Mouse (Mus musculus) midbrain, embryonic 15.5 days (tissue): ENCODE measurements at regions not wholly inside any gene's neighbourhood (a gene's known extent, or its start where the extent isn't known, plus 50 kb on each side); places are given as distances from the start of the nearest gene placed in this dataset.

ENCODE experiments used
- ATAC-seq: fragments of 200-750 bp; cut with Nextera tagmentation; replicated peaks from 2 replicates; pipeline ENCODE4 v1.8.0; 2017; ENCODE audit warnings: moderate TSS enrichment
- H3K27ac ChIP-seq: fragments of 300-500 bp; sonication (generic); 2 replicates; pipeline ENCODE4 v1.5.1; 2015; ENCODE audit warnings: mild to moderate bottlenecking, inconsistent platforms
- H3K27me3 ChIP-seq: fragments of 300-500 bp; sonication (generic); replicated peaks from 2 replicates; pipeline ENCODE4 v1.6.1; 2015; ENCODE audit warnings: inconsistent platforms
- H3K36me3 ChIP-seq: fragments of 300-500 bp; sonication (generic); replicated peaks from 2 replicates; pipeline ENCODE4 v1.6.1; 2015; ENCODE audit warnings: inconsistent platforms
- H3K4me1 ChIP-seq: fragments of 300-500 bp; sonication (generic); 2 replicates; pipeline ENCODE4 v1.6.1; 2015; ENCODE audit warnings: inconsistent platforms
- H3K4me2 ChIP-seq: fragments of 300-500 bp; sonication (generic); 2 replicates; pipeline ENCODE4 v1.6.1; 2015; ENCODE audit warnings: inconsistent platforms, mild to moderate bottlenecking, moderate library complexity
- H3K4me3 ChIP-seq: fragments of 300-500 bp; sonication (generic); 2 replicates; pipeline ENCODE4 v1.5.1; 2015; ENCODE audit warnings: mild to moderate bottlenecking, inconsistent platforms
- H3K9ac ChIP-seq: fragments of 300-500 bp; sonication (generic); 2 replicates; pipeline ENCODE4 v1.6.1; 2015; ENCODE audit warnings: mild to moderate bottlenecking, inconsistent platforms
- H3K9me3 ChIP-seq: fragments of 300-500 bp; sonication (generic); 2 replicates; pipeline ENCODE4 v1.6.1; 2016; ENCODE audit warnings: inconsistent platforms
- WGBS: fragments of 180-500 bp; shearing (Covaris S2); methylation state at CpG from one replicate; pipeline ENCODE4 v1.1.7; 2015; ENCODE audit warnings: mixed read lengths; 5-methylcytosine and 5-hydroxymethylcytosine counted together

GRCm38 (mm10) chr13:39950203-39950602, 411.0 kb downstream of the Ofcc1 start:
- 64% methylated on average over 7 of the region's 7 CpGs for WGBS
- no peaks in the 10 kb centered on the region for H3K36me3 ChIP-seq
- no peak for ATAC-seq
- no peak overlapping the region for H3K4me2 ChIP-seq
- H3K9me3 ChIP-seq: no peaks in the 10 kb centered on the region
- H3K27me3 ChIP-seq: no peaks in the 10 kb centered on the region
- H3K4me3 ChIP-seq: no peak overlapping the region
- H3K4me1 ChIP-seq: no peaks in the 10 kb centered on the region
- H3K27ac ChIP-seq: no peak overlapping the region
- no peak overlapping the region for H3K9ac ChIP-seq

DNA sequence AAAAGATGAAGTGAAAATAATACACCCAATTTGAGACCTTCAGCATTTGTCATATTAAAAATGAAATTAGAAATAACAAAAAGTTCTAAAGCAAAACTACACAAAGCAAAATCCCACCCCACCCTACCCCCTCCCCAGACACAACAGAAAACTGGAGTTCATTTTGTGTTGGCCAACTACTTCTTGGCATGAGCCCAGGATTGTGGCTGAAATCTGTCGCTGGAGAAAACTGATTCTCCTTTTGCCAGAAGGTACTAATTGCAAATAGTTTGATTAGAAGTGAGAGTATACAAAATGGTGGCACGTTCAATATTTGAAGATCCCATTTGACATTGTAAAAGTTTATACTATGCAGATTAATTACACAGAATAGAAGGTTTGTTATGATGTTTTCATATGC, 426.0 kb downstream of the Ofcc1 start:
- H3K4me3 ChIP-seq: no peak overlapping the region
- H3K27me3 ChIP-seq: no peaks in the 10 kb centered on the region
- ATAC-seq: no peak
- H3K4me2 ChIP-seq: no peak overlapping the region
- no peaks in the 10 kb centered on the region for H3K36me3 ChIP-seq
- no peak overlapping the region for H3K27ac ChIP-seq
- no peak overlapping the region for H3K9ac ChIP-seq
- H3K9me3 ChIP-seq: no peaks in the 10 kb centered on the region
- no peaks in the 10 kb centered on the region for H3K4me1 ChIP-seq
- WGBS: 62% methylated on average over 2 of the region's 2 CpGs

DNA sequence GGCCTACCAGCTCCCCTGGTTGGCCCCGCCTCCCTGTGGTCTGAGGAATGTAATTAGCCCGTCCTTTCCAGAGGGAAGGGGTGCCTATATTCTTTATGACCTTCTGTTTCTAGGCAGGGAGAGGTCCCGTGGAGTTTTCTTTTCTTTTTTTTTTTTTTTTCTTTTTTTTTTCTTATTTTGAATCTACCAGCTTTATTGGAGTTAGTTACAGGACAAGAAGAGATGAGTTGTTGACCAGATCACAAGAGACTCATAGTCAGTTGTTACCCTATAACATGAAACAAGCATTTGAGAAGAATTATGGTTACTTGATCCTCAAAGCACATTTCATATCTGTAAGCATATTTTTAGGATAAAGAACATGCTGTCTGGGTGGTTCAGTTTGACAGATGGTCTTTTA, 429.8 kb downstream of the Ofcc1 start:
- Histone ChIP-seq H3K9me3 (no peaks in the 10 kb centered on the region), H3K4me1 (no peaks in the 10 kb centered on the region), H3K27me3 (no peaks in the 10 kb centered on the region), H3K4me2 (no peak overlapping the region), H3K27ac (no peak overlapping the region), H3K36me3 (no peaks in the 10 kb centered on the region), H3K9ac (no peak overlapping the region), H3K4me3 (no peak overlapping the region)
- ATAC-seq: no peak
- WGBS: 84% methylated on average over 3 of the region's 3 CpGs

GRCm38 (mm10) chr13:39928573-39928972, 432.7 kb downstream of the Ofcc1 start:
- H3K4me2 ChIP-seq: no peak overlapping the region
- H3K36me3 ChIP-seq: no peaks in the 10 kb centered on the region
- H3K4me1 ChIP-seq: no peaks in the 10 kb centered on the region
- no peak for ATAC-seq
- 86% methylated on average over 7 of the region's 7 CpGs for WGBS
- H3K9ac ChIP-seq: no peak overlapping the region
- no peak overlapping the region for H3K4me3 ChIP-seq
- no peaks in the 10 kb centered on the region for H3K27me3 ChIP-seq
- no peaks in the 10 kb centered on the region for H3K9me3 ChIP-seq
- H3K27ac ChIP-seq: no peak overlapping the region

GRCm38 (mm10) chr13:39924366-39924765, 436.9 kb downstream of the Ofcc1 start:
- H3K27ac ChIP-seq: no peak overlapping the region
- 95% methylated on average over 4 of the region's 4 CpGs for WGBS
- no peaks in the 10 kb centered on the region for H3K27me3 ChIP-seq
- 0 out of 2 replicates have a peak, but pooled peaks cover 3% of the 10 kb centered on the region for H3K4me1 ChIP-seq
- no peak overlapping the region for H3K4me3 ChIP-seq
- H3K9me3 ChIP-seq: no peaks in the 10 kb centered on the region
- no peak overlapping the region for H3K9ac ChIP-seq
- H3K36me3 ChIP-seq: no peaks in the 10 kb centered on the region
- no peak for ATAC-seq
- H3K4me2 ChIP-seq: no peak overlapping the region

DNA sequence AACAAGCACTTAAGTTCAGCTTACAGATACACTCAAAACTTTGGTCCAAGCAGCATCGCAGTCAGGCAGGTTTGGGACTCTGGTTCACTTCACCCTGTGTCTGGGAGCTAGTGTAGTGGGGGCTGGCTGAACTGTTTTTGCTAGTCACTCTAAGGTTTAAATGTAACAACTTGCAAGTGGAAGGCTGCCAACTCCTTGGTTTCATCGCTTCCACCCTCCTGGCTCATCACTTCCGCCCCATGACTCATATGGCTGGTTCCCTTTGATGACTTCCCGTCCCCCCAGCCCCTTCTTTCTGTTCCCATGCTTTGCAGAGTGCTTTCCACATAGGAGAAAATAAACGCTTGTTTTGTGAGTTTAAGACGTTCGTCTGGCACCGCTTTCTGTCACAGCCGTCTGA, 438.1 kb downstream of the Ofcc1 start:
- no peak for ATAC-seq
- Histone ChIP-seq H3K4me3 (no peak overlapping the region), H3K9me3 (no peaks in the 10 kb centered on the region), H3K36me3 (no peaks in the 10 kb centered on the region), H3K27ac (no peak overlapping the region), H3K27me3 (no peaks in the 10 kb centered on the region), H3K9ac (no peak overlapping the region), H3K4me2 (no peak overlapping the region), H3K4me1 (0 out of 2 replicates have a peak, but pooled peaks cover 3% of the 10 kb centered on the region)
- 73% methylated on average over 9 of the region's 9 CpGs for whole genome bisulfite sequencing

- H3K4me2 ChIP-seq: no peak overlapping the region
- 63% methylated on average over 10 of the region's 10 CpGs for WGBS
- no peak for ATAC-seq
Measured at GRCm38 (mm10) chr13:39907720-39908119, 453.5 kb downstream of the Ofcc1 start.

GRCm38 (mm10) chr13:39904264-39904663, 457.0 kb downstream of the Ofcc1 start:
- no peaks in the 10 kb centered on the region for H3K27me3 ChIP-seq
- 0 out of 2 replicates have a peak, but pooled peaks cover 3% of the 10 kb centered on the region for H3K4me1 ChIP-seq
- no peak overlapping the region for H3K27ac ChIP-seq
- no peak for ATAC-seq
- H3K9me3 ChIP-seq: no peaks in the 10 kb centered on the region
- no peak overlapping the region for H3K9ac ChIP-seq
- no peak overlapping the region for H3K4me3 ChIP-seq
- no peaks in the 10 kb centered on the region for H3K36me3 ChIP-seq
- no peak overlapping the region for H3K4me2 ChIP-seq
- WGBS: 10% methylated on average over 8 of the region's 8 CpGs

More at GRCm38 (mm10) chr13:39907720-39908119, 453.5 kb downstream of the Ofcc1 start:
- Histone ChIP-seq H3K36me3 (no peaks in the 10 kb centered on the region), H3K4me1 (0 out of 2 replicates have a peak, but pooled peaks cover 3% of the 10 kb centered on the region), H3K27me3 (no peaks in the 10 kb centered on the region), H3K9ac (no peak overlapping the region), H3K27ac (no peak overlapping the region), H3K4me3 (no peak overlapping the region), H3K9me3 (no peaks in the 10 kb centered on the region)

DNA sequence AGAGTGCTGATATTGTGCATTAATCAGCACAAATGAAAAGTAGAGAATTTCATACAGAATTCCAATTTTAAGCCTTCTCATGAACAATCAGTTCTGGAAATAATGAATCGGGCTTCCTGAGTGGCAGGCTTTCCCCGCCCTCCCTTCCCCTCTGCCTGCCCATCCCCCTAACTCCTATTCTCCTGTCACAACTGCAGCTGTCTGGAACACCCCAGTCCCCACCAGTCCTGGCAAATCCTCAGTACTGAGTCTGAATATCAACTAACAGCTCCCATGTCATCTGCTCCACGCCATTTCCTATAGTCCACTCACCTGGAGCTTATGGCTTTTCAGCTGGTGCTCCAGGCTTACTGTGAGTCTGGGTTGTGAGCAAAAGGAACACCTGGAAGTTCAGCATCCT, 457.9 kb downstream of the Ofcc1 start:
- H3K4me2 ChIP-seq: no peak overlapping the region
- 0 out of 2 replicates have a peak, but pooled peaks cover 3% of the 10 kb centered on the region for H3K4me1 ChIP-seq
- H3K4me3 ChIP-seq: no peak overlapping the region
- 36% methylated on average over 3 of the region's 3 CpGs for WGBS
- no peaks in the 10 kb centered on the region for H3K36me3 ChIP-seq
- H3K27ac ChIP-seq: no peak overlapping the region
- H3K27me3 ChIP-seq: no peaks in the 10 kb centered on the region
- 0 out of 2 replicates have a peak, but pooled peaks have one; percentile 39 for ATAC-seq
- H3K9ac ChIP-seq: no peak overlapping the region
- H3K9me3 ChIP-seq: no peaks in the 10 kb centered on the region

- H3K4me1 ChIP-seq: 0 out of 2 replicates have a peak, but pooled peaks cover 2% of the 10 kb centered on the region
- no peaks in the 10 kb centered on the region for H3K36me3 ChIP-seq
- no peak for ATAC-seq
- no peaks in the 10 kb centered on the region for H3K27me3 ChIP-seq
- H3K9ac ChIP-seq: no peak overlapping the region
- WGBS: 91% methylated on average over 2 of the region's 2 CpGs
- H3K4me3 ChIP-seq: no peak overlapping the region
- H3K9me3 ChIP-seq: no peaks in the 10 kb centered on the region
- H3K4me2 ChIP-seq: no peak overlapping the region
- H3K27ac ChIP-seq: no peak overlapping the region
Measured at GRCm38 (mm10) chr13:39899332-39899731, 461.9 kb downstream of the Ofcc1 start.

GRCm38 (mm10) chr13:39898412-39898979, 462.8 kb downstream of the Ofcc1 start:
- Histone ChIP-seq H3K36me3 (no peaks in the 10 kb centered on the region), H3K27me3 (no peaks in the 10 kb centered on the region), H3K9ac (no peak overlapping the region), H3K4me1 (no peaks in the 10 kb centered on the region), H3K4me3 (no peak overlapping the region), H3K27ac (no peak overlapping the region), H3K9me3 (no peaks in the 10 kb centered on the region), H3K4me2 (no peak overlapping the region)
- no peak for ATAC-seq
- 83% methylated on average over 5 of the region's 5 CpGs for WGBS

- H3K4me3 ChIP-seq: no peak overlapping the region
- H3K4me1 ChIP-seq: no peaks in the 10 kb centered on the region
- 61% methylated on average over 5 of the region's 5 CpGs for WGBS
- H3K9ac ChIP-seq: no peak overlapping the region
- no peaks in the 10 kb centered on the region for H3K9me3 ChIP-seq
- H3K27ac ChIP-seq: no peak overlapping the region
- ATAC-seq: no peak
- no peak overlapping the region for H3K4me2 ChIP-seq
- no peaks in the 10 kb centered on the region for H3K36me3 ChIP-seq
- no peaks in the 10 kb centered on the region for H3K27me3 ChIP-seq
Measured at GRCm38 (mm10) chr13:39894159-39894558, 467.1 kb downstream of the Ofcc1 start.

DNA sequence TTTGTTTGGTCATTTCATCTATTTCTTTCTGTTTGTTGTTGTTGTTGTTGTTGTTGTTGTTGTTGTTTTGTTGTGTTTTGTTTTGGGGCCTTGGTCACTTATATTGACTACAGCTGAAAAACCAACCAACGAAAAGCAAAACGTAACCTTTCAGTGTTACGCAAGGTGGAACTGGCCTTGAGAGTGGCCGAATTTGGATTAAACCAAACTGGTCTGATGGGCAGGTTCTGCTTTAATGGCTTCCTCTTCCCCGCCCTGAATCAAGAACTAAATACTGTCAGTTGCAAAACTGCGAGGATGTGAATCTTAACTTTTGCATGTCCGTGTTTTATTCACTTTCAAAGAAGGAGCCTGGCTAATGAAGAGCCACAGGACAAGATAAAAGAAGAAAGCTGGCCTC, 480.2 kb downstream of the Ofcc1 start:
- ATAC-seq: no peak
- H3K9me3 ChIP-seq: no peaks in the 10 kb centered on the region
- peaks cover 49% of the 10 kb centered on the region for H3K27me3 ChIP-seq
- H3K27ac ChIP-seq: no peak overlapping the region
- H3K4me1 ChIP-seq: peaks cover 3% of the 10 kb centered on the region; the same call in 1 of the 2 replicates
- no peak overlapping the region for H3K4me2 ChIP-seq
- H3K36me3 ChIP-seq: no peaks in the 10 kb centered on the region
- WGBS: 54% methylated on average over 7 of the region's 7 CpGs
- no peak overlapping the region for H3K4me3 ChIP-seq
- H3K9ac ChIP-seq: no peak overlapping the region
